Mouse (Mus musculus) cortical plate, adult 2 months (tissue): ENCODE data around the gene Rcbtb2. TPM values are rescaled to one million over a fixed set of nuclear protein-coding genes. Genes with fewer than 3 reads are reported as not detected.

Source experiments
- H3K27ac ChIP-seq: fragments of 200-500 bp; 2 replicates; pipeline ENCODE4 v1.5.1; 2012; ENCODE audit warnings: low read length, control low read depth, inconsistent platforms; ENCODE audit not compliant: insufficient read depth
- H3K4me1 ChIP-seq: fragments of 200-500 bp; 2 replicates; pipeline ENCODE4 v1.6.1; 2011; ENCODE audit warnings: low read length; ENCODE audit not compliant: control insufficient read depth, insufficient read depth
- H3K4me3 ChIP-seq: fragments of 200-500 bp; 2 replicates; pipeline ENCODE4 v1.5.1; 2011; ENCODE audit warnings: mild to moderate bottlenecking, low read length, control low read depth; ENCODE audit not compliant: insufficient read depth
- CTCF ChIP-seq: fragments of 200-500 bp; IDR thresholded peaks from 2 replicates; pipeline ENCODE4 v1.5.1; 2011; ENCODE audit warnings: mild to moderate bottlenecking, control low read depth, low read length; ENCODE audit not compliant: insufficient read depth; ENCODE audit errors: extremely low read depth
- POLR2A ChIP-seq: fragments of 200-500 bp; IDR thresholded peaks from 2 replicates; pipeline ENCODE4 v1.6.1; 2011; ENCODE audit warnings: mild to moderate bottlenecking, low read length, control low read depth; ENCODE audit not compliant: insufficient read depth; ENCODE audit errors: extremely low read depth
- polyA plus RNA-seq: library from polyadenylated mRNA; depleted of rRNA; stranded (reverse); fragments of >200 nt; gene quantifications from 2 replicates; pipeline ENCODE4 v1.2.3, GENCODE M21; 2012

Rcbtb2 gene
- polyA plus RNA-seq, 1 experiment, result 22.9 TPM

DNA sequence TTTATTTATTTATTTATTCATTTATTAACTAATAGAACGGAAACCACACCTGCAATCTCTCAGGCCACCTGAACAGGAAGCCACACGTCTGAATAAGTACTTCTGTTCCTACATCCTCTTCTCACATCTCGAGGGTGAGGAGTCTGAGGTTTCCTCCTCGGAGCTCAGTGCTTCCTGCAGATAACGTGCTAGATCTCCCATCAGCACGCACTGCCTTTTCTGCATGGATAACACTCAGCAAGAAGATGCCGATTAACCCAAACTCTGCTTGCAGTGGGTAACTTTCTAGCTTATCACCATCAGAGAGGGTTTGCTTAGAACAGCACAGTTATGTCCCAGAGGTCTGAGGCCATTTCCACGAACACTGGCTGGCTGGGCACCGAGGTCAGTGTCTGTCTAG lies 949 bp downstream of the Rcbtb2 start:
- H3K4me3 ChIP-seq, result no peak overlapping the region
- TF ChIP-seq POLR2A (no peak), CTCF (no peak)
- H3K4me1 ChIP-seq, result no peaks in the 10 kb centered on the region
- 0 out of 2 replicates have a peak overlapping the region, but pooled peaks have one; percentile 5 for H3K27ac ChIP-seq

DNA sequence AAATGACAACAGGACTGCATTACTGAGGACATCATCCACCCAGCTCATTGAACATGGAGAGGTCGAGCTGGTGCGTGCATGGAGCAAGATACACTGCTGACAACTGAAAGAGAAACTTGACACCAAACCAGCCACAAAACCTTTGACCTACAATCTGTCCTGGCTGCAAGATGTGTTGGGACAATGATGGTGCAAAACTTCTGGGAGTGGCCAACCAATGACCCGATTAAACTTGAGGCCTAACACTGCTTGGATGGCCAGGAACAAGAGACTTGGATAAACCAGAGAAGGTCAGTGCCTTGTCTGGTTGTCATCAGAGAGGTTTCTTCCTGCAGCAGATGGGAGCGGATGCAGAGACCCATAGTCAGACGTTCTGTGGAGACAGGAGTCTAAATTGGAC lies 7.7 kb downstream of the Rcbtb2 start:
- Histone ChIP-seq H3K27ac (no peak overlapping the region), H3K4me1 (no peaks in the 10 kb centered on the region), H3K4me3 (no peak overlapping the region)
- TF ChIP-seq CTCF (no peak), POLR2A (no peak)

DNA sequence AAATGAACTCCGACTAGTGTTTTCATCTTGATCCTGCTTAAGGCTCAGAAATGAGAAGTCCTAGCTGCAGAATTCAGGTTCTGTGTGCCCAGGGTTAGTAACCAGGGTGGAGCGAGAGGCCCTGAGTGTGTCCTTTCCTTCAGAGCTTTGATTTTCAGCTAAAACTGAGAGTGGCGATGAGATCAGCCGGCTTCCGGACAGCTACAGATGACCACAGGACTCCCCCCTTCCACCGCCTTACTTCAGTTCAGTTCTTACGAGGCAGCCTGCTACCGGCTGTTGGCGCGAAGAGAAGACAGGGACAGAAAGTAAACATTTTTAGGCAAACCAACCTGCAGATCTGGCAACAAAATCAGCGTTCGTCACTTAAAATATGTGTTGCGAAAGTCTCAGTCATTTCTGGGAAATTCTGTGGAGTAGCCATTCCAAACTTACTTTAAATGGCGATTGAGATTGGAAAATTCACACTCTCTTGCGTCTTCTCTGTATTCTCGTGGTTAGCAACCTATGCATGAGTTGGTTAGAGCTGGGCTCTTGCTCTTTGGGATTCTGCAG lies 9.1 kb downstream of the Rcbtb2 start:
- TF ChIP-seq POLR2A, result no peak
- TF ChIP-seq CTCF, result no peak
- H3K4me1 ChIP-seq, result no peaks in the 10 kb centered on the region
- no peak overlapping the region for H3K4me3 ChIP-seq
- no peak overlapping the region for H3K27ac ChIP-seq

DNA sequence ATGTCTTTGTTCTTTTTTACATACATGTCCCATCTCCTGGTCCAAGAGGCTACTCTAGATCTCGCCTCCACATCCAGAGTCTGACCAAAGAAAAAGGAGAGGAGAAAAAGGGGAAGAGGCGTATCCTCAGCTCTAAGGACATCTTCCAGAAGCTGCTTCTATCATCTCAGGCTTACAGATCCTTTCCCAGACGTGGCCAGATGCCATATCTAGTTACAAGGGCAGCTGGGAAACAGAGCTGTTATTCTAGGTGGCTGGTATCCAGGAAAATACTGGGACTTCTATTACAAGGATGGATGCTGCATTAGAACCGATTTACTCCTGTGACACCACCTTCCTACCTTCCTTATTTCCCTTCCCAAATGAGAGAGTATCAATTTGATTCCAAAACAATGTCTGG lies 9.9 kb downstream of the Rcbtb2 start:
- H3K4me1 ChIP-seq, result no peaks in the 10 kb centered on the region
- no peak overlapping the region for H3K27ac ChIP-seq
- H3K4me3 ChIP-seq, result no peak overlapping the region
- TF ChIP-seq CTCF, result no peak
- no peak for TF ChIP-seq POLR2A

DNA sequence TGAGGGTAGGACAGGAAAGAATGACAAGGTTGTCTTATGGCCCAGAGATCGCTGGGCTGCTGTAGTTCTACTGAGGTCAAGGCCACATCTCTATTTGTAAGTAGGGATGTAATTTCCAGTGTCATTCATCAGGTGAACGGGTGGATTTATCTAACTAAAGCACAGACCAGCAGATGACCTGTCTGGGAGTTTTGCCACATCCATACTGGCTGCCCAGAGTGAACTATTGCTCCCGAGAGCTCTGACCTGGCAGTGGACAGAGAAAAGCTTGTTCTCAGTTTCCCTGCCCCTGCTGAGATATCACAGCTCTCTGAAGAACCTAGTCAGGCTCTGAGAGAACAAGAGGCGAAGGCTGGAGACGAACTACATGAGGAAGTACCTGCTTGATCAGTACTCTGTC lies 14.4 kb downstream of the Rcbtb2 start:
- Histone ChIP-seq H3K4me1 (no peaks in the 10 kb centered on the region), H3K4me3 (no peak overlapping the region), H3K27ac (no peak overlapping the region)
- no peak for TF ChIP-seq CTCF
- no peak for TF ChIP-seq POLR2A

DNA sequence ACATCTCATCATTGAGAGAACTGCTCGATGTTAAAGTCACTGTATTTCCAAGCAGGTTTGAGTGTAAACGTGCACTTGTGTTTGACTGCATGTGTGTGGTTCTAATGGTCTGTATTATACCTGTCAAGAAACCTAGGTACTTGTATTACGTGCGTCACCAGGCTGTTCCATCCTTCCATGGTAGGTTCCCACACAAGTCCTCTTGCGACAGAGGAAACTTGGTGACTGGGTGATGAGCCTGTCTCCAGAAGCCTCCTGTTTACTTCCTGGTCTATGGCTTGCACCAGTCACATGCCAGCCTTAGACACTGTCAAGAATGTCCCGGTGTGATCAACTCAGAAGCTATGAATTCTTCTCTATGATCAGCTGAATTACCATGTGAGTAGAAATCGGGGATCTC lies 15.6 kb downstream of the Rcbtb2 start:
- H3K4me1 ChIP-seq, result no peaks in the 10 kb centered on the region
- no peak overlapping the region for H3K27ac ChIP-seq
- H3K4me3 ChIP-seq, result no peak overlapping the region
- TF ChIP-seq CTCF, result no peak
- TF ChIP-seq POLR2A, result no peak

DNA sequence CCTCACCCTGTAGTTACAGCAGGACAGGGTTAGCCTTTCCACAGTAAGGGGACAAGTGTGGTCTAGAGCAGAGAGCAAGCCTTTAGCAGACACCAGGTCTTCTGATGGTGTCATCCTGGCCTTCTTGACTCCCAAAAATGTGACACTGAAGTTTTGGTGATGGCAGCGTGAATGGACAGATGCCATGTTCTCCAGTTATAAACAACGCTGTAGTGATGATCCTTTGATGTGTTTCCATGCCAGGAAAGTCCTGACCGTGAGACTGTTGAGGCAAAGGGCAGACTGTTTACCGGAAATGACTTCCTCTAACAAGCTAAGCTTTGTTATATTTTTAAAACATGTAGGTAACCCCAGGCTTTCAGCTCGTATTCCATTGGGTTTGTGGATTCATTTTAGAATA lies 17.0 kb downstream of the Rcbtb2 start:
- no peak overlapping the region for H3K4me3 ChIP-seq
- H3K27ac ChIP-seq, result no peak overlapping the region
- no peaks in the 10 kb centered on the region; the same call in 1 of the 2 replicates for H3K4me1 ChIP-seq
- TF ChIP-seq CTCF (no peak), POLR2A (no peak)

DNA sequence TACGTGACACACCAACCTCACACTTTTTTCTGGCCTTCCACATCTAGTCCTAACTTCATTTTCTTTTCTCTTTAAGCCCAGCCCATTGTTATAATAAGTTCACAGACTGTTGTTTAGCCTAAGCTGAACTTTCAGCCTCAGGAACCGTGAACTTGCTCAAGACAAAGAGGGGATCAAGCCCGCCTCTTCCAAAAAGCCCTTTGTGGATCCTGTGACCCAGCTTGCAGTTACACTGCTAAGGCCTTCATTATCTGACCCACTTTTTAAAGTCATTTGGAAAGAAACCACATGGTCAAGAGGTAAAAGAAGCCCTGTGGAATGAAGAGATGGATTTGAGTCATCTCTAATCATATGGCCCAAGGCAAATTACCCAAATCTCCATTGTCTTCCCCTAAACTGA lies 19.0 kb downstream of the Rcbtb2 start:
- Histone ChIP-seq H3K27ac (no peak overlapping the region; the same call in 1 of the 2 replicates), H3K4me3 (no peak overlapping the region; the same call in 1 of the 2 replicates), H3K4me1 (no peaks in the 10 kb centered on the region; the same call in 1 of the 2 replicates)
- TF ChIP-seq CTCF, result no peak
- no peak for TF ChIP-seq POLR2A

DNA sequence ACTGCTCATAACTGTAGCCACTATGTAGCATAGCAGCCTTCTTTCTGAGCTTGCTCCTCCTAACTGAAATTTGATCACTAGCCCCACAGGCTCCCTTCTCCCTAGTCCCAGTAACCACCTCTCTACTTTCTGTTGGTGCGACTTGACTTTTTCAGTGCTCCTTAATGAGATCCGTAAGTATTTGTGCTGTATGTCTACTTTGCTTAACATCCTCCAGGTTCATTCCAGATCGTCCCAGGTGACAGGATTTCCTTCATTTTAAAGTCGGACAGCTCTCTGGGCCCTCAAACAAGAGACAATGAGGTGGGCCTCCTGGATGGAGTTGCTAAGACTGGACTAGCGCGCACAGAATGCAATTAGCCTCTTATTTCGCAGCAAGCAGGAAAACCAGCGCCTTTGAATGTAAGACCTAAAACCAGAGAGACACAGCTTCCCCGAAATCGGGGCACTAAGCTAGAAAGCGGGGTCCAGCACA lies 19.6 kb downstream of the Rcbtb2 start:
- Histone ChIP-seq H3K4me1 (no peaks in the 10 kb centered on the region; the same call in 1 of the 2 replicates), H3K27ac (peak overlapping the region; percentile 93), H3K4me3 (peak overlapping the region; percentile 50)
- TF ChIP-seq CTCF (no peak), POLR2A (no peak)

DNA sequence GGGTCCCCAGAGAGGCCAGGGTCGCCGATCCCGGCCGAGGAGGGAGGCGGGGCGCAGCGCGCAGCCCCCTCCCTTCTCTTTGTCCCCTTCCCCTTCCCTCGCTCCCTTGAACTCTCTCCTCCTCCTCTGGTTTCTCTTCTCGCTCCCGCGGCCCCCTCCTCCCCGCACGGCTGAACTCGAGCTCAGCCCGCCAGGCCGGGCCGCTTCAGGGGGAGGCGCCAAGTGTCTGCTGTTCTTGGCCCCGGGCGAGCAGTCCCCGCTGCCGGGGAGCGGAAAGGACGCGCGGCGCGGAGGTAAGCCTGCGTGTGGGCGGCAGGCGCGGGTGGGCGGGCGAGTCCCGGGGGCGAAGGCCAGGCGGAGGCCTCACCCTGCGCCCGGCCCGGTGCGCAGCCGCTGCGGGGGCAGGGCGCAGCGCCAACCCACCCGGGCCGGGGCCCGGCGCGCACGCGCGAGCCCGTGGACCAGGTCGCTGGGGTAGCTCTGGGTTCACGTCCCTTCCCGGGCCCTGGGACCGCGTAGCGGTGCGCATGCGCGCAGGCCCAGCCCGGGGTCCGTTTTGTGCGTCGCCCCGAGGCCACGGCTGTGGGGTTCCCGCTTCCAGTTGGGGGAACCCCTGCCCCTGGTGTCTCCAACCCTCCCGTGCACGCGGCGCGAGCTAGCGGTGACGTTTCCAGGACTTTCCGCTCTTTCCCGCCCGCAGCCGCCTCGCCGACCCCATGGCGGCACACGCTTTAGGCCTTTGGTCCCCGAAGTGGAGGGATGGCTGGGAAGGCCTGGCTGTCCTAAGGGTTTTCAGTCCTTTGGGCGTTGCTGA lies 20.3 kb downstream of the Rcbtb2 start:
- peak overlapping the region; percentile 50 for H3K4me3 ChIP-seq
- no peak for TF ChIP-seq CTCF
- TF ChIP-seq POLR2A, result no peak
- peak overlapping the region; percentile 93 for H3K27ac ChIP-seq
- no peaks in the 10 kb centered on the region; the same call in 1 of the 2 replicates for H3K4me1 ChIP-seq
